Mouse (Mus musculus): Measurements from ENCODE around the gene D230025D16Rik.
"Not testable (repeated sequence)": the region's sequence is repeated elsewhere in the genome, so short reads cannot be mapped to it uniquely, and the experiment has no call there.

DNA sequence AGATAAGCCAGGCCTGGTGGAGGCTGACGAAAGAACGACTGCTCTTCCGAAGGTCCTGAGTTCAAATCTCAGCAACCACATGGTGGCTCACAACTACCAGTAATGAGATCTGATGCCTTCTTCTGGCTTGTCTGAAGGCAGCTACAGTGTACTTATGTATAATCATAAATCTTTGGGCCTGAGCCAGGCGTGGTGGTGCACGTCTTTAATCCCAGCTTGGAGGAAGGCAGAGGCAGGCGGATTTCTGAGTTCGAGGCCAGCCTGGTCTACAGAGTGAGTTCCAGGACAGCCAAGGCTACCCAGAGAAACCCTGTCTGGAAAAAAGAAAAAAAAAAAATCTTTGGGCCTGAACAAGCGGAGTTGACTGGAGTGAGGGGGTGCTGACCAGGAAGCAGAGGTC lies 66.4 kb downstream of the D230025D16Rik start:
- TF ChIP-seq POLR2A (IDR thresholded peaks at IDR 0.05; ENCODE audit: low read depth, low read length); CTCF (conservative IDR thresholded peaks at IDR 0.05; ENCODE audit: insufficient read depth, insufficient read length, low read depth, low read length): not testable (repeated sequence)

All from kidney, adult 2 months (tissue).